Mouse (Mus musculus) spleen, adult 18-20 months (tissue): ENCODE measurements at regions not wholly inside any gene's neighbourhood (a gene's known extent, or its start where the extent isn't known, plus 50 kb on each side); places are given as distances from the start of the nearest gene placed in this dataset.

Experiments used
- DNase-seq, 2 experiments: peaks; one replicate each; pipeline ENCODE4 v3.0.0; 2022; ENCODE audit warnings: mixed read lengths in 2 of 2

DNA sequence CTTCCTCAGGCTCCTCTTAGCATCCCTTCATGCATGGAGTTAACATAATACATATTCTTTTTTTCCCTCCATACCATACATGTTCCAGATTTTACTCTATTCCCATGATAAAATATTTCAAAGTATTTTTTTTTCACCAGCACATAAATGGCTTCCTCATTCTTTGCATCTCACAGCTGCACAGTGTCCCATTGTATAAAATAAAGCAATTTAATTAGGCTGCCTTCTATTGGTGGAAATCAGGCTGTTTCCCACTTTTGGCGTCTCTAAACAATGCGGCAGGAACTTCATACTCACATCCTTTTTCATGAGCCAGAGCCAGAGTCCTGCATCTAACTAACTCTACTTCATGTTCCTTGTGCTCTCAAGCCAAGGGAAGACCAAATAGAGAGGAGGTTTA is 54.9 kb upstream of the Akap13 start:
- no peak for DNase-seq

DNA sequence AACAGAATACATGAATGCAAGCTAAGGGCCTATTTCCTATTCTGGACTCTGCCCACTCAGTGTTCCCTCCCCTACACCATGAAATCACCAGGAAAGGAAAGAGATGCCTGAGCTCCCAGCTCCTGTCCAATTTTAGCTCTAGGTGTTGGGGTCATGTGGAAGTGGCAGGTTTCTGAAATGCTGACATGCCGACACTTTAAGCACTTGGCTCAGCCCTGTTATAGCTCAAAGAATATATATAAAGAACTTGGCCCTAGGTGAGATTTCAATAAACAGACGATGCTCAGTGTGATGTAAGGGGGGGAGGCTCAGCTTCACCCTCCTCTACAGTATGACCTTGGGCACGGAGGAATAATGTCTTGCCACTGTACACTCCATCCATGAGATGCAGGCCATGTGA is 50.4 kb upstream of the Akap13 start:
- no peak for DNase-seq
